Mouse (Mus musculus) small intestine, adult 2 months (tissue): ENCODE measurements around the gene Grb10.

Experiments used
- CTCF ChIP-seq: fragments of 200-500 bp; IDR thresholded peaks from 2 replicates; pipeline ENCODE4 v1.5.1; 2012; ENCODE audit warnings: low read depth, mild to moderate bottlenecking, control low read depth, inconsistent platforms, low read length, moderate library complexity, mixed read lengths; ENCODE audit not compliant: insufficient replicate concordance, insufficient read length; ENCODE audit errors: extremely low read depth
- POLR2A ChIP-seq: fragments of 200-500 bp; IDR thresholded peaks from 2 replicates; pipeline ENCODE4 v1.6.1; 2012; ENCODE audit warnings: low read depth, mild to moderate bottlenecking, control low read depth, inconsistent platforms, low read length, moderate library complexity

DNA sequence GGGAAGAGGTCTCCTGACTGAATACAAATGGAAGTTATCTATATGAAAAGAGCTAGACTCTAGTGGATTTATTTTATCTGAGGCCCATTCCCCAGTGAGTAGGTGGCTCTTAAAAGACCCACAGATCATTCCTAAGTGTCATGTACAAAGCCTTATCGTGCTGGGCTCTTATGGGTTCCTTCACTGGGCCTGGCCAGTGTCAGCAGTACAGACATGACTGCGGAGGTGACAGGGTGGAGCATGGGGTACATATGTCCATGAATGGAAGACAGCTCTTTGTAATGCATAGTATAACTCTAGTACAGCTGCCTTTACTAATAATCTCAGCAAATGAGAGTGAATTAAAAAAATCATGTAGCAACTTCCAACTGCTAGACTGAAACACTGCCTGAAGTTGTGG, 80.0 kb downstream of the Grb10 start:
- no peak for TF ChIP-seq CTCF
- no peak for TF ChIP-seq POLR2A
